Mouse (Mus musculus) bone marrow macrophage, adult 2 months (primary cell): ENCODE data around the gene Zfp46. TPM values are rescaled to one million over a fixed set of nuclear protein-coding genes. Genes with fewer than 3 reads are reported as not detected.
A peak's percentile ranks its signal among the peaks of the same experiment; 100 is the strongest.

ENCODE experiments used
- H3K27ac ChIP-seq: 2 replicates; pipeline ENCODE4 v1.5.1; 2012; ENCODE audit warnings: low read depth, low read length; ENCODE audit not compliant: insufficient read depth
- H3K4me1 ChIP-seq: 2 replicates; pipeline ENCODE4 v1.6.1; 2012; ENCODE audit warnings: low read length; ENCODE audit not compliant: control insufficient read depth, insufficient read depth
- H3K4me3 ChIP-seq: 2 replicates; pipeline ENCODE4 v1.5.1; 2012; ENCODE audit warnings: mild to moderate bottlenecking, low read length, moderate library complexity; ENCODE audit not compliant: insufficient read depth
- CTCF ChIP-seq: IDR thresholded peaks from 2 replicates; pipeline ENCODE4 v1.5.1; 2012; ENCODE audit warnings: low read depth, mild to moderate bottlenecking, low read length, moderate library complexity
- POLR2A ChIP-seq: IDR thresholded peaks from 2 replicates; pipeline ENCODE4 v1.6.1; 2012; ENCODE audit warnings: mild to moderate bottlenecking, low read depth, low read length, borderline replicate concordance
- polyA plus RNA-seq: library from polyadenylated mRNA; stranded (reverse); fragments of >200 nt; gene quantifications from 2 replicates; pipeline ENCODE4 v1.2.4, GENCODE M21; 2012; ENCODE audit not compliant: missing spikeins, insufficient read depth, insufficient read length

Gene Zfp46
- polyA plus RNA-seq, 1 experiment: 8.0 TPM

DNA sequence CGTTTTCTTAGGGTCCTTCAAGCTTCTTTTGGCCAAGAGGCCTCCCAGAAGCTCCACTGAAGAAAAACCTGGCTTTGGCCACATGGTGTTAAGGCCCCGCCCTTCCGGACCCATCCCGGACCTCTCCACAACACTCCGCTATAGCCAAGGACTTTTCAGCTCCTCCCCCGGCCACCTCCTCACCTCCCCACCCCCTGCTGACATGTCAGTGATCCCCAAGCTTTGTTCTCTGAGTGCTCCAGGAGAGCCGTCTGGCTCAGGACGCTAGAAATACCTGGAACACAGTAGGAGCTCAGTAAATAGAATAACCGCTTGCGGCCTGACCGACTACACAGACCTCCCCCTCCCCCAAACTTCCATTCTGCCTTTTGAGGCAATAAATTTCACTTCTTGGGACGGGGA, 37.9 kb upstream of the Zfp46 start:
- no peak overlapping the region for H3K27ac ChIP-seq
- H3K4me3 ChIP-seq: no peak overlapping the region
- TF ChIP-seq POLR2A (no peak), CTCF (no peak)
- H3K4me1 ChIP-seq: no peaks in the 10 kb centered on the region

DNA sequence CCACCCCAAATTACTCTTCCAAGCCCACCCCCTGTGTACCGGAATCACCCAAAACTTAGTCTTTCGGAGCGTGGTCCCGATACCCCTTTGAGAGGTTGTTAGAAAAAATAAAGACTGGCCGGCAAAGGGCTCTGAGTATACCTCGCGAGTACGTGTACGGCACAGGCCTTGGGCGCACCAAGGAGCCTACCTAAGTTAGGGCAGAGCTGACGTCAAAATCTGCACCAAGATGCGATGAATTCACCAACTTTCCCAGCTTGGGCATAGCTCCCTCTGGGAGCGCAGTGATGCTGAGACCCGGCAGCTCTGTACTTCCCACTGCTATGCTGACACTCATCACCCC, 37.1 kb upstream of the Zfp46 start:
- Histone ChIP-seq H3K4me1 (no peaks in the 10 kb centered on the region), H3K4me3 (no peak overlapping the region), H3K27ac (no peak overlapping the region)
- TF ChIP-seq POLR2A (no peak), CTCF (no peak)

DNA sequence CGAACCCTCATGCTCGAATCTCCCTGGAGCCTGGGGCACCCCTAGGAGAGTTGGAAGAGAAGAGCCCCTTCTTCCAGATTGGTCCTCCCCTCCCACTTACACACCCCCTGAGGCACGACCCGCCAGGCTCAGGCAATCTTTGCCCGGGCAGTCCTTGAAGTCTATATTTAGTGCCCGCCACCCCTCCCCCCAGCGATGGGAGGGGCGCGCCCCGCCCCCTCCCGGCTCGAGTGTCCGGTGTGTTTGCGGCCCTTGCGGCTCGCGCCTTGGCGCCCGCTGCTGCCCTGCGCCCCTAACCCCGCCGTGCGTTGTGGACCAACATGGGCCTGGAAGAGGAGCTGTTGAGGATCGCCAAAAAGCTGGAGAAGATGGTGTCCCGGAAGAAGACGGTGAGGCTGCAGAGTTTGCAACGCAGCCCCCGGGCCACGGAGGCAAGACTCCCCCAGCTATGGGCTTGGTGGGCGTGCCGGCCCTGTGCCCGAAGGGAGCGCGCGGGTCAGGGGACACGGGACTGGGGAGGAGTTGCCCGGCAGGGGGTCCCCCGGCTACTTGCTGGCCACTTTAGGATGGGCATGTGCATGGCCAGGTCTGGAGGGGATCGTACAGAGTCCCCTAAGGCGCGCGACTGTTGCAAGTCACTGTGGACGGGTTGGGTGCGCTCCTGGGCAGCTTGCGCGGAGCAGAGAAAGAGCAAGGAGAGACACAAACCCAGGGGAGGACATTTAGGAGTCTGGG, 36.6 kb upstream of the Zfp46 start, which contains the start of gene Tcea3:
TSS of gene Tcea3 (plus strand) at position 1 of the 735 bp plus-strand sequence.
- H3K27ac ChIP-seq: no peak within 1 kb of the TSS
- no peak for TF ChIP-seq CTCF
- no peak for TF ChIP-seq POLR2A
- H3K4me1 ChIP-seq: no peaks in the 10 kb centered on the region
- peak within 1 kb of the TSS; percentile 26 for H3K4me3 ChIP-seq

DNA sequence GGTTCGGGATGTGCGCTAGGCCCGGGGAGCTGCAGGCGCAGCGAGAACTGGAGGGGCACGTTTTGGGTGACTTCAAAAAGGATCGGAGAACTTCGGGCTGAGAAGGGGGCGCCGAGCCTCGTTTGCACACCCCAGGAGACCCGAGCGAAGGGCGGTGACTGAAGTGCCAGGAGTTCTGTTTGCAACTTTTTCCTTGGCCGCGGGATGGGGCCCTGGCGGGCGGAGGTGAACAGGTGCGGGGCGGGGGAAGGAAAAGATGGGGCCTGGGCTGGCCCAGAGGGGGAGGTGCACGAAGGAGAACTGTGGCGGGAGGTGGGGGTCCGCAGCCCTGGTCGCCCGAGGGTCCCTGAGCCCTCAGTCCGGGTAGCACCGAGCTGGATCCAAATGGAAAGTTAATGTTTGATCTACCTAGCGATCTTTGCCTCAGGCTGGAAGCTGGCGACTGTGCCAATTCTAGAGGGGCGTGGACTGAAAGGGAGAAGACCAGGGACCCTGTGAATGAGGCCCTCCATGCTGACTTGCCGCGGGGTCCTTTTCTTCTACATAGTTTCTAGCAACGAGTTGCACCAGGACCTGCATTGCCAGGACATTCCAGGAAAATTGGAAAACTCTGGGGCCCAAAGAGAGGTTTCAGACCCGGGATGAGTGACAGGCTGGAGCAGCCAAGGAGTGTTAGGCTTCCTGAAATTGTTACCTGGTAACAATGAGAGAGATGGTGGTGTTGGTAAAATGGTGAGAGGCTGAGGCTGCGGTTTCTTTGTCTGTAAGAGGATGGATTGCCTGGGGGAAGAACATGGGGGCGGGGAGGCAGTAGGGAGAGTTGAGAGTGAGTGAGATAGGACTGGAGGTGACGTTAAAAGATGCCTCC, 35.8 kb upstream of the Zfp46 start:
- no peak for TF ChIP-seq POLR2A
- no peak for TF ChIP-seq CTCF
- H3K27ac ChIP-seq: no peak overlapping the region
- H3K4me3 ChIP-seq: no peak overlapping the region
- H3K4me1 ChIP-seq: no peaks in the 10 kb centered on the region

DNA sequence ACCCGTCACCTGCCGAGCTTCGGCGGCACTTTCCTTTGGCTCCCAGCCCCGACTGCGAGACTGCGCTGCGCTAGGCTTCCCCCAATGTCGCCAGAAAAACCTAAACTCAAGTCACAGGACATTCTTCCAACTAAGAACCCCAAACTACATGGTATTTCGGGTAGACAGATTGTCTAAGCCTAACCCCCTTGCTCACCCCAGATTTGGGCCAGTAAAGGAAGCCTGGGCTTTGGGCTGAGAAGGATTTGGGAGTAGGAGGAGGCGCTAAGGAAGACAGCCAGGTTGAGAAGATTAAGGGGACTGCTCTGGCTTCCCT, 35.2 kb upstream of the Zfp46 start:
- no peak overlapping the region for H3K4me3 ChIP-seq
- H3K27ac ChIP-seq: no peak overlapping the region
- TF ChIP-seq POLR2A (no peak), CTCF (no peak)

DNA sequence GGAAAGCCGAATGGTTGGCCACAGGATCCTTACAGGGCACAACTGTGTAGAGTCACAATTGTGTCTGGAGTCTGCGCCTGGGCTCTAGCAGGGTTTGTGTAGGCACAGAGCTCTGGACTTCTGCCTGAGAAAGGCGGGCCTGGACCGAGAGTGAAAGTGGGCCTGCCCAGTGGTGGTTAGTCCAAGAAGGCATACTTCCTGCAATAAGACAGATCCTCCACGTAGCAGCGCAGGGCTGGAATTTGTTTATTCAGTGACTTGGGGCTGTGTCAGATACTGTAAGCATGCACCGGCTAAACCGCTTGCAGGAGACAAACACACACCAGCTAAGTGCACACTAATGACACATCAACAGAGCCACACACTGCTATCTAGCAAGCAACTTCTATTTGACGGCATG, 34.7 kb upstream of the Zfp46 start:
- H3K27ac ChIP-seq: no peak overlapping the region
- TF ChIP-seq POLR2A: no peak
- no peak for TF ChIP-seq CTCF
- H3K4me3 ChIP-seq: no peak overlapping the region
- H3K4me1 ChIP-seq: no peaks in the 10 kb centered on the region

More for the DNA sequence above, 35.2 kb upstream of the Zfp46 start:
- no peaks in the 10 kb centered on the region for H3K4me1 ChIP-seq

DNA sequence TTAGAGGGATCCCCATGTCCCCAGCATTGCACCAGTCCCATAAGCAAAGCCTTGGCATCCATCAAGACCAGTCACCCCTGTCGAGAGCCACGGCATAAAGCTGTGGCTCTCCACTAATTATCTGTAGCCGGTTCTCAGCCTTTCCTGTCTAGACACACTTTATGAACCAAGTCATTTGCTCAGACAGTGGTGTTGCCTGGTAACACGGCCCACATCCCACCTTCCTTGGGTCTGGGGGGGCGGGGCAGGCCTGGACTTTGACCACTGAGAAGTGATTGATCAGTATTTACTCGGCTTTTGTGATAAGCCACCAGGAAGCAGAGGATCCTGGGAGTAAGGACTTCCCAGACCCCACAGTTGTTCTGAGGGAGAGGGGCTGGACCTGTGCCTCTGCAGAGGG, 28.6 kb upstream of the Zfp46 start:
- TF ChIP-seq POLR2A (no peak), CTCF (no peak)
- H3K4me3 ChIP-seq: no peak overlapping the region
- no peak overlapping the region for H3K27ac ChIP-seq
- H3K4me1 ChIP-seq: no peaks in the 10 kb centered on the region

DNA sequence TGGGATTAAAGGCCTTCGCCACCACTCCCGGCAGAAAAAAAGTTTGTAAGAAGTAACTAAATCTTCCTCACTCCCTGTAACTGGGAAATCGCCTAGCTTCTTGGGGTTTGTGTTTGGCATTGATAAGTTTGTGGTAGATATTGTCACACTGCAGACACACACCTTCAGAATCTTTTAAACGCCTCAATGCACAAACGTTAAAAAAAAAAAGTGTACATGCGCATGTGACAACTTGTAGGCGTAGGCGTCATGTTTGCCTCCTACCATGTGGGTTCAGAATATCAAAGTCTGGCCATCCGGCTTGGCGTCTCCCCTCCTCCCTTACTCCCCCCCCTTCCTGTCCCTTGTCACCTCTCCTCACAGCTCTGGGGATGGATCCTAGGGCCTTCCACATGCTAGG, 27.8 kb upstream of the Zfp46 start:
- no peak overlapping the region for H3K27ac ChIP-seq
- H3K4me3 ChIP-seq: no peak overlapping the region
- no peaks in the 10 kb centered on the region for H3K4me1 ChIP-seq
- TF ChIP-seq CTCF: no peak
- TF ChIP-seq POLR2A: no peak

DNA sequence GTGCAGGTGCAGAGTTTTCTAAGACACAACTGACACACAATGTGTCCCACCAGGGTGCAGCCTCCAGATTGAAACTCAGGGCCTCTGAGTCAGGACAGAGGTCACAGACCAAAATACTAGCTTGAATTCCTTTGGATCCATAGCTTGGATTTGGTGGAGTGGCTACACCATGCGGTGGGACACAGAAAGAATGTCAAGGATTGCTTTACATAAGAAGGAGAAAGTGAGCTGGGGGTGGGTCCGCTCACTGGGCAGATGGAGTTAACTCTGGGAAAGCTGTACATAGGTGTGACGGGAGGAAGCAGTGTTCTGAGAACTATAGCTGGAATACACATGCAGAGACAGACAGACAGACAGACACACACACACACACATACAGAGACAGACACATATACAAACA, 24.6 kb upstream of the Zfp46 start:
- H3K4me3 ChIP-seq: no peak overlapping the region
- no peak overlapping the region for H3K27ac ChIP-seq
- TF ChIP-seq POLR2A: no peak
- TF ChIP-seq CTCF: no peak
- H3K4me1 ChIP-seq: no peaks in the 10 kb centered on the region

DNA sequence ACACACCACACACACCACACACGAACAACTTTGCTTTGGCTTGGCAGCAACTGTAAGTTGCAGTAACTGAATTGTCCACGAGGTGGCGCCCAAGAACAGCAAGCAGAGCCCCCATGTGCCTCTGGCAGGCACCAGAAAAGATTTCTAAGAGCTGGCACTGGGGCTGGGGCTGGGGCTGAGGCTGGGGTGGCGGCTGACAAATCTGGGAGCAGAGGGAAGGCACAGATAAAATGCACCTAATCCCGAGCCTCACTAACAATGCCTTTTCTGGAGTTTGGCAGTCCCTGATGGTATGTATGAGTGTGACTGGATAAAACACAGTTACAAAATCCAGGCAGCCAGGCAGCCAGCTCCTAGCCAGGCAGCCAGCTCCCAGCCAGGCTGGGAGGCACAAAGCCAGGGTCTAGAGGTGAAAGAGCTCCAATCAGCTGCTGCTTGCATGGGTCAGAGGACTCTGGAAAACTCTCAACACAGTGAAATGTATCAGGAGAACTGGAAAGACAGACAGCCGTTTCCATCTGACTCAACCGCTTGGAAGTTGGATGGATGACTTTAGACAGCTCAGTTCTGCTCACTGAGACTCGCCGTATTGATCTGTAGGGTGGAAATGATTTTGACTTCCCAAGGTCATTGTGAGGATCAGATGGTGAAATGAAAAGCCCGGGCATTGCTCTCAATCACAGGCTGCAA, 23.8 kb upstream of the Zfp46 start:
- Histone ChIP-seq H3K4me1 (no peaks in the 10 kb centered on the region), H3K4me3 (no peak overlapping the region), H3K27ac (no peak overlapping the region)
- peak; percentile 77 for TF ChIP-seq CTCF
- TF ChIP-seq POLR2A: no peak
